Mouse (Mus musculus) CH12F3 (cell line): ENCODE measurements around the gene Pakap.

ENCODE experiments used
- in situ Hi-C: fragments of 300-500 bp; cut with MboI; formaldehyde crosslinking; loops from 2 replicates; pipeline ENCODE4 v1.14.3; 2020; ENCODE audit warnings: low sequenced_read_pairs

Pakap gene

GRCm38 (mm10) chr4:57860204-57860611, 292.2 kb downstream of the Pakap start:
- in situ Hi-C loops: no loop called here

GRCm38 (mm10) chr4:57861166-57861565, 293.2 kb downstream of the Pakap start:
- in situ Hi-C loops: no loop called here

DNA sequence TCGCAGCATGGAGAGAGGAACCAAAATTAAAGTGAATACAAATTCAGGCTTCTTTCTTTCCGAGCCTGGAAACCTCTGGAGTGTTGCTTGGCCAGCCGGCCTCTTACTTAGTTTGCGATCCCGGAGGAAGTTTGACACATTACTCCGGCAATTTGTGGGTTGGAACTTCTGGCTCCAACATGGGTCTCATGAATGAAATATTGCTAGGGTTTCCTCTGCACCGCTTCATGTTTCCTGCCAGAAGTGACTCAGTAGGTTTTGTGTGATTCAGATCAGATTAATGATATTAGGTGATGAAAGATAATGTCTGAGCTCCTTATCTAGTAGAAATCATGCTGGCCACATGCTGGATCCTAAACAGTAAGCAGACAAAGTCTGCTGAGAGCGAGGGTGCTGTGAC, 293.9 kb downstream of the Pakap start:
- in situ Hi-C loops: no loop called here

DNA sequence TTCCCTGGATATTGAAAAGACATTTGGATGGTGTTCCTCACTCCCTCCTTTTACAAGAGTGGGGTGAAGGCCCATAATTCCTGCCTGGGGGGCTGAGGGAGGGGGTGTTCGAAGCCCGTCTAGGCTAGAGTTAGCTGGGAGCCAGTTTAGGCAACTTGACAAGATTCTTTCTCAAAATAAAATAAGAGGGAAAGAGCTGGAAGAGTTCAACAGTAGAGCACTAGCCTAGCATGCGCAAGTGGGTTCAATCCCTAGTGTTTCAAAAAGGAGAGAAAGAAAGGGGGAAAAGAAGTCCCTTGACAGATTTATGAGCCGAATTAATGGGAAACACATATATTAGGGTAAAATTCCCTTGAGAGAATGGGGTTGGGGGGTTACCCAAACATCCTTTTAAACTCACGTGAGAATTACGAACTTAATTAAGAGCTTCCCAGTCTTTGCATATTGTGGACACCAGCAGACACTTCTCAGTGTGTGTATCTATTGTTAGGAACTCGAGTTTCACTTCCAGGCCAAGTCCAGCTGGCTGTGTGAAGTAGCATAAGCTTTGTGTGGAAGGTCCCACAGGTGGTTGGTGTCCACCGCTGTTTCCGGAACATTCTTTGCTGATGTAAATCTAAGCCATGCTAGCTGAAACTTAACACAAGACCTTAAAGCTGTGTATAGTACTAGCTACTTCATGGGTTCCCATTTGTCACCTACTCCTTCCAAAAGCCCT, 294.4 kb downstream of the Pakap start:
- in situ Hi-C loops: no loop called here

GRCm38 (mm10) chr4:57866088-57866487, 298.1 kb downstream of the Pakap start:
- in situ Hi-C loops: no loop called here

DNA sequence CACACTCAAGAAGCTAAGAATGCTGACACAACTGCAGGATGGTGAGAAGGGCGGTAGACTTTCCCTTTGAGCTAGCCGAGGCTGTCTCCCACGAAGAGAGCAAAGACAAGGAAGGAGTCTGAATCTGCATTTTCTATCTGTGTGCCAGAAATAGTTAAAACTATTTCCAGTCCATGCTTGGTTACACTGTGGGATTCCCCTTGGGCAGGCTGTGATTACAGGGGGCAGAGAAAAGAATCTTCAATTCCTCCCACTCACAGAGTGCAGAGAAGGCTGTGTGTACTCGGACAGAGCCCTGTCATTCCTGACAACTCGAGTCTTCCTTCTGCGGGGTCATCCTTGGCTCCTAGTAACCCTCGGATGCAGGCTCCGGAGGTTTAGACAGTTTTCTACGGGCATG, 299.0 kb downstream of the Pakap start:
- in situ Hi-C loops: no loop called here

- in situ Hi-C loops: no loop called here
Observed at GRCm38 (mm10) chr4:57867454-57867853, 299.5 kb downstream of the Pakap start.

GRCm38 (mm10) chr4:57879137-57879536, 311.2 kb downstream of the Pakap start:
- in situ Hi-C loops: no loop called here

- in situ Hi-C loops: loop anchor here (10.0 kb wide), 1 partner anchor 205 kb away; no protein-coding TSS in a partner anchor
Observed at GRCm38 (mm10) chr4:57879804-57880357, 311.9 kb downstream of the Pakap start.

DNA sequence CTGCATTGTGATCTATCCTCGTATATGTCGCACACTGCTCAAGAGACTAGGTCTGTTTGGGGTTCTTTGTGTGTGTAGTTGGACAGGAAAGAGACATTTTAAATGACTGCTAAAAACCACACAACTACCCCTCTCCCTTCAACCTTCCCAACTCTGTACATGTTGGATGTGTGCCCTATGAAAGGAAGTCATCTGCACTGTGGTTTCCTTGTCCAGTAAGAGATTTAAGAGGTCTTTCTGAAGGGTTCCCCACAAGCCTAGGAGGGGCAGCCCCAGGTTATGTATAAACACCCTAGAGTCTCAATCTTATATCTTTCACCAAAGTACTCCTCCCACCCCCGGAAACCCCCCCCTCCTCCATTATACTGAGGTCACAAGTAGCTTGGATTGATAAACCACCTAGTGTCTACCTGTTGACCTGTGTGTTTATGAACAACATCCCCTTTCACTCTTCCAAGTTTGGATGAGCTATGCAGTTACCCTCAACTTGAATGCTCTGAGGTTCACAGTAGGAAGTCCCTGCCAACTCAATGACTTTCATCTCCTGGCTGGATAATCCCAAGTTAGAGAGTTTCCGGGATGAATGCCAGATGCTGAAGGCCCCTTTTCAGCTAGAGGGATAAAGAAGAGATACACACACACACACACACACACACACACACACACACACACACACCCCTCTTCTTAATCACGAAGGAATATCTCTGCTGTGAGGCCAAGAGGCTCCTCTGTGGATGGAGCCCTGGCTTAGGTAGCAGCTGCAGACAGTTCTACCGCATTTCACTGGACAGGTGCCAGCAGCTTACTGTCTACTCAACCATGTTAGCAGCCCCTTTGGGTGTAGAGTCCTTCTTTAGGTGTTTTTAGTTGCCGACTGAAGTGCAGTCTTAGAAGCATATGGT, 315.8 kb downstream of the Pakap start:
- in situ Hi-C loops: loop anchor here (10.0 kb wide), 1 partner anchor 209 kb away; no protein-coding TSS in a partner anchor

- in situ Hi-C loops: loop anchor here (10.0 kb wide), 1 partner anchor 210 kb away; no protein-coding TSS in a partner anchor
Observed at GRCm38 (mm10) chr4:57884511-57884910, 316.5 kb downstream of the Pakap start.

- in situ Hi-C loops: loop anchor here (10.0 kb wide), 1 partner anchor 210 kb away; no protein-coding TSS in a partner anchor
Observed at GRCm38 (mm10) chr4:57885186-57885585, 317.2 kb downstream of the Pakap start.

- in situ Hi-C loops: loop anchor here (10.0 kb wide), 1 partner anchor 211 kb away; no protein-coding TSS in a partner anchor
Observed at GRCm38 (mm10) chr4:57886066-57886887, 318.3 kb downstream of the Pakap start.

GRCm38 (mm10) chr4:57886888-57887230, 318.9 kb downstream of the Pakap start:
- in situ Hi-C loops: loop anchor here (10.0 kb wide), 1 partner anchor 212 kb away; no protein-coding TSS in a partner anchor

DNA sequence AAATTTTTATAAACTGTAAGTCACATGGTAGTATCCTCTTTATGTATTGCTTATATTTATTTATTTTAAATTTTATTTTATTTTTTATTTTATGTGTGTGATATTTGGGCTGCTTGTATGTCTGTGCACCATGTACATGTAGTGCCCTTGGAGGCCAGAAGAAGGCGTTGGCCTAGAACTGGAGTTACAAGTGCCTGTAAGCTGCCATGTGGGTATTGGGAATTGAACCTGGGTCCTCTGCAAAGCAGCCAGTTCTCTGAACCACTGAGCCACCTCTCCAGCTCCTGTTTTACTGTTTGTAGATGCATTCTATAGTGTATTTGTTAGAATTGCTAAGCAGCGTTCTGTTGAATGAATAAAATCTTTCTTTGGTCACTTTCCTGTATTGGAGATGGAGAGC, 320.3 kb downstream of the Pakap start:
- in situ Hi-C loops: loop anchor here (10.0 kb wide), 1 partner anchor 213 kb away; no protein-coding TSS in a partner anchor

GRCm38 (mm10) chr4:57888978-57889377, 321.0 kb downstream of the Pakap start:
- in situ Hi-C loops: loop anchor here (10.0 kb wide), 1 partner anchor 214 kb away; no protein-coding TSS in a partner anchor

DNA sequence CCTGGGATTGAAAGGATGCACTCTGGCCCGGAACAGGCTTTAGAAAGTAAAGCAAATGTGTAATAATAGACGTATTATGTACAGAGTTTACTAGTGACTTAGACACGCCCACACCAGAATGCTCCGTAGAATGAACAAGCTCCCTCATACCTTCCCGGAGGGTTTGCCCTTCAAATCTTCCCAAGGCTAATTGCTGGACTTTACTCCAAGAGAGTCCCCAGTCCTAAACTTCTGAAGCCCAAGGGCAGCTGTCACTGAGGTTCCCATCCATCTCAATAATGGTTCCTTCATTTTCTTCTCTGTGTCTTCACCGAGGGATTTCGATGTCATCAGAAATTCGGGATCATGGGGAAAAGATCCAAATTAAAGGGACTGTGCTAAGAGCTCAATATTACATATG, 321.8 kb downstream of the Pakap start:
- in situ Hi-C loops: loop anchor here (10.0 kb wide), 1 partner anchor 215 kb away; no protein-coding TSS in a partner anchor

- in situ Hi-C loops: no loop called here
Observed at GRCm38 (mm10) chr4:57892001-57892586, 324.1 kb downstream of the Pakap start.

- in situ Hi-C loops: no loop called here
Observed at GRCm38 (mm10) chr4:57895140-57895539, 327.2 kb downstream of the Pakap start.

GRCm38 (mm10) chr4:57895902-57896301, 327.9 kb downstream of the Pakap start:
- in situ Hi-C loops: no loop called here
